ENCODE assay signal across 6 mouse cellular contexts in the genomic region with DNA sequence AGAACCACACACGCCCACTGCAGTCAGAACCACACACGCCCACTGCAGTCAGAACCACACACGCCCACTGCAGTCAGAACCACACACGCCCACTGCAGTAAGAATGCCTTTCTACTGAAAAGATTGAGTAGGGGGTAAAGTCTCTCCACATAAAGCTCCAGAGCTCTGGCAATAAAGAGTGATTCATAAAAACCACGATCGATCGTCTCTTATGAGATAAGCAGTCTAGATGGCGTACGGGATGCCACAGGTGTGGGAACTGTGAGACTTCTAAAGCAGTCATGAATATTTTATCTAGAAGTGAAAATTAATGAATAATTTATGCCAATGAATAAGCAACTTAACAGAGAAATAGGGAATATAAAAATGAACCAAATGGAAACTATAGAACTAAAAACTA. TPM values are rescaled to one million over a fixed set of nuclear protein-coding genes. Genes with fewer than 3 reads are reported as not detected.
DNase-seq lines count a peak whose midpoint lies in the region; ATAC-seq and TF ChIP-seq lines count a peak whose summit lies in the region.
"Not testable (repeated sequence)": the region's sequence is repeated elsewhere in the genome, so short reads cannot be mapped to it uniquely, and the experiment has no call there.

No protein-coding gene starts in this region.

- not testable (repeated sequence) for H3K9ac ChIP-seq in MEL (ENCODE audit: control insufficient read depth, low read depth, low read length, poor library complexity, severe bottlenecking); intestine, embryonic 15.5 days; intestine, embryonic 16.5 days (ENCODE audit: low read depth, low read length); intestine, postnatal 0 days (ENCODE audit: low read depth, low read length)

- TF ChIP-seq CTCF in MEL (IDR thresholded peaks at IDR 0.05 in 2 of 3, conservative IDR thresholded peaks at IDR 0.05 in 1 of 3; ENCODE audit: control insufficient read depth in 1 of 3, insufficient read depth in 1 of 3, low read depth in 2 of 3, low read length in 3 of 3, poor library complexity in 1 of 3, severe bottlenecking in 1 of 3); intestine, postnatal 0 days (IDR thresholded peaks at IDR 0.05; ENCODE audit: low read depth); small intestine, adult 2 months (IDR thresholded peaks at IDR 0.05; ENCODE audit: extremely low read depth, insufficient read length, insufficient replicate concordance, low read depth, low read length): not testable (repeated sequence)

- H3K27ac ChIP-seq in MEL (ENCODE audit: control insufficient read depth, low read depth, low read length); intestine, embryonic 15.5 days; intestine, embryonic 16.5 days (ENCODE audit: low read length); intestine, postnatal 0 days (ENCODE audit: low read depth, low read length): not testable (repeated sequence)
- peak overlapping the region; percentile 62; the same call in 1 of the 2 replicates for H3K27ac ChIP-seq in small intestine, adult 2 months (ENCODE audit: insufficient read depth, low read depth, low read length)

- H3K4me1 ChIP-seq in MEL (ENCODE audit: control insufficient read depth in 1 of 2, insufficient read depth in 2 of 2, low read length in 2 of 2); intestine, embryonic 15.5 days (replicated peaks); intestine, embryonic 16.5 days (ENCODE audit: control insufficient read depth, insufficient read depth, low read length); intestine, postnatal 0 days (replicated peaks; ENCODE audit: control insufficient read depth, insufficient read depth, low read length); small intestine, adult 2 months (ENCODE audit: control insufficient read depth, insufficient read depth, insufficient read length, low read length): not testable (repeated sequence)

- H3K4me3 ChIP-seq in MEL (ENCODE audit: control insufficient read depth in 1 of 2, insufficient read depth in 1 of 2, low read depth in 2 of 2, low read length in 2 of 2); intestine, embryonic 15.5 days (replicated peaks); intestine, embryonic 16.5 days (ENCODE audit: low read length); intestine, postnatal 0 days (ENCODE audit: low read depth, low read length); small intestine, adult 2 months (ENCODE audit: low read depth, low read length): not testable (repeated sequence)

- TF ChIP-seq POLR2A in MEL (IDR thresholded peaks at IDR 0.05; ENCODE audit: control insufficient read depth in 1 of 2, insufficient read depth in 1 of 2, low read depth in 1 of 2, low read length in 2 of 2, poor library complexity in 1 of 2); small intestine, adult 2 months (IDR thresholded peaks at IDR 0.05; ENCODE audit: low read depth, low read length): not testable (repeated sequence)

- DNase-seq in MEL (ENCODE audit: low read depth, low spot score): peak; percentile 20
- DNase-seq in brain, adult 2 months (ENCODE audit: low read depth, low spot score): peak; percentile 6

- not testable (repeated sequence) for H3K9me3 ChIP-seq in MEL (replicated peaks; ENCODE audit: insufficient read depth, low read length); intestine, embryonic 15.5 days; intestine, embryonic 16.5 days (ENCODE audit: control insufficient read depth, low read length); intestine, postnatal 0 days (ENCODE audit: control insufficient read depth)

- H3K4me2 ChIP-seq in intestine, embryonic 15.5 days (replicated peaks); intestine, embryonic 16.5 days (ENCODE audit: low read depth, low read length); intestine, postnatal 0 days (replicated peaks; ENCODE audit: low read depth): not testable (repeated sequence)

- not testable (repeated sequence) for H3K27me3 ChIP-seq in MEL (ENCODE audit: control insufficient read depth in 1 of 2, insufficient read depth in 2 of 2, low read length in 2 of 2); intestine, embryonic 15.5 days (replicated peaks); intestine, embryonic 16.5 days (replicated peaks; ENCODE audit: control insufficient read depth, insufficient read depth, low read length); intestine, postnatal 0 days (replicated peaks; ENCODE audit: control insufficient read depth, insufficient read depth, low read length); small intestine, adult 2 months (ENCODE audit: control insufficient read depth, insufficient read depth, low read length)

- not testable (repeated sequence) for H3K79me2 ChIP-seq in MEL (ENCODE audit: control insufficient read depth, insufficient read depth, low read length, poor library complexity)

- not testable (repeated sequence) for TF ChIP-seq EP300 in MEL (IDR thresholded peaks at IDR 0.05; ENCODE audit: low read depth in 1 of 2, low read length in 2 of 2)

- peak; percentile 62; the same call in 1 of the 2 replicates for ATAC-seq in intestine, embryonic 15.5 days
- ATAC-seq in intestine, embryonic 16.5 days: peak; percentile 69; the same call in 1 of the 2 replicates
- peak; percentile 95 for ATAC-seq in intestine, postnatal 0 days

- WGBS in intestine, embryonic 15.5 days: 76% methylated on average over 9 of the region's 9 CpGs
- 67% methylated on average over 8 of the region's 9 CpGs for WGBS in intestine, embryonic 16.5 days
- WGBS in intestine, postnatal 0 days: 54% methylated on average over 8 of the region's 9 CpGs
- 43% methylated on average over 9 of the region's 9 CpGs for WGBS in small intestine, adult 2 months

- TF ChIP-seq RAD21 in MEL (IDR thresholded peaks at IDR 0.05; ENCODE audit: low read depth, low read length): not testable (repeated sequence)

- H3K36me3 ChIP-seq in MEL (ENCODE audit: control insufficient read depth in 1 of 2, insufficient read depth in 2 of 2, low read length in 2 of 2); intestine, embryonic 15.5 days; intestine, embryonic 16.5 days (ENCODE audit: control insufficient read depth, insufficient read depth, low read length); intestine, postnatal 0 days (ENCODE audit: control insufficient read depth, insufficient read depth); small intestine, adult 2 months (ENCODE audit: control insufficient read depth, insufficient read depth, low read length): not testable (repeated sequence)

RNA-seq across cellular contexts. Expression of a gene that starts 11.8 kb away (rescaled TPM):
- total RNA-seq in MEL (2012; rRNA removed): 18.7 and 25.5 TPM in 2 replicates
- polyA plus RNA-seq in MEL (2012; ENCODE audit: insufficient read depth in 1 of 2, insufficient read length in 2 of 2, low read depth in 1 of 2, low replicate concordance in 2 of 2, missing spikeins in 1 of 2): 10 to 100 TPM in 1 of 2 experiments, not detected in 1; 37.4 TPM
- polyA plus RNA-seq in intestine, embryonic 15.5 days (2015; fragmentation: Nextera tagmentation; extraction: Ambion mirVana): 45.8 and 51.8 TPM in 2 replicates
- 46.4 and 50.7 TPM in 2 replicates for polyA plus RNA-seq in intestine, embryonic 16.5 days (2015; fragmentation: Nextera tagmentation; extraction: Ambion mirVana)
- 36.5 and 38.4 TPM in 2 replicates for polyA plus RNA-seq in intestine, postnatal 0 days (2015; fragmentation: Nextera tagmentation; extraction: Ambion mirVana)
- 37.1 and 66.3 TPM in 2 replicates for polyA plus RNA-seq in small intestine, adult 2 months (2012; rRNA removed)

RNA-seq across cellular contexts. Expression of a gene that starts 31.4 kb away (rescaled TPM):
- total RNA-seq in MEL (2012; rRNA removed): 3.3 and 4.3 TPM in 2 replicates
- 1 to 10 TPM in 1 of 2 experiments, not detected in 1; 4.5 TPM for polyA plus RNA-seq in MEL (2012; ENCODE audit: insufficient read depth in 1 of 2, insufficient read length in 2 of 2, low read depth in 1 of 2, low replicate concordance in 2 of 2, missing spikeins in 1 of 2)
- polyA plus RNA-seq in intestine, embryonic 15.5 days (2015; fragmentation: Nextera tagmentation; extraction: Ambion mirVana): 1.6 and 1.8 TPM in 2 replicates
- 1.6 and 1.7 TPM in 2 replicates for polyA plus RNA-seq in intestine, embryonic 16.5 days (2015; fragmentation: Nextera tagmentation; extraction: Ambion mirVana)
- 0.80 and 1.2 TPM in 2 replicates for polyA plus RNA-seq in intestine, postnatal 0 days (2015; fragmentation: Nextera tagmentation; extraction: Ambion mirVana)
- 0.85 and 1.4 TPM in 2 replicates for polyA plus RNA-seq in small intestine, adult 2 months (2012; rRNA removed)
